Mouse (Mus musculus) right cerebral cortex, postnatal 10 days (tissue): Measurements from ENCODE around the gene Dusp11.
"Not testable (repeated sequence)": the region's sequence is repeated elsewhere in the genome, so short reads cannot be mapped to it uniquely, and the experiment has no call there.

Source experiments
- DNase-seq, 2 experiments: peaks; one replicate each; pipeline ENCODE4 v3.0.0; 2021; ENCODE audit warnings: low spot score in 2 of 2

Gene Dusp11

GRCm38 (mm10) chr6:85961101-85962091 lies at the start of gene Dusp11:
Gene Dusp11 (minus strand): TSS chr6:85961667.
- peak; percentile 95 to 96 for DNase-seq

GRCm38 (mm10) chr6:86009980-86010379 lies 48.5 kb upstream of the Dusp11 start:
- DNase-seq, result peak; percentile 61 to 74

GRCm38 (mm10) chr6:86004271-86005148 lies 43.0 kb upstream of the Dusp11 start:
- DNase-seq, result peak; percentile 78 to 84

DNA sequence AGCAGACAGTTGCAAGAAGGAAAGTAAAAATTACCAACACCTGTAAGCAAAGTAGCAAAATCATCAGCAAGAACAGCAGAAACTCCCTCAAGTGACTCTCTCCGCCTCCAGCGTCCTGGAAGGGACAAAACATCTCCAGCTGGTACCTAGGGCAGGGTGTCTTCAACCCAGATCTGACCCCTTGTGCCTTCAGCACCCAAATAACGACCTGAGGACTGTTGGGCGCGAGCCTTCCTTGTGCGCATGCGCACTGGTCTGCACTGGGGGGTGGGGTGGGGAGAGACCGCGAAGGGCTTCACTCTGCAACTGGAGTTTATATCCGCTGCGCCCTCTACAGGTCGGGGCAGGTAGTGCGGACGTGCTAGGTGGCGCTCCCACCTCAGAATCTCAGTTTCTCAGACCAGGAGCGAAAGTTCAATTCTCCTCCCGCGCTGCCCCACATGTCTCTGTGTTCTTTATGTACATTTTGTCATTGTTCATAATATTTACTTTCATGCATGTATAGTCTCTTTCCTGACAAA lies 42.0 kb upstream of the Dusp11 start:
- no peak for DNase-seq

DNA sequence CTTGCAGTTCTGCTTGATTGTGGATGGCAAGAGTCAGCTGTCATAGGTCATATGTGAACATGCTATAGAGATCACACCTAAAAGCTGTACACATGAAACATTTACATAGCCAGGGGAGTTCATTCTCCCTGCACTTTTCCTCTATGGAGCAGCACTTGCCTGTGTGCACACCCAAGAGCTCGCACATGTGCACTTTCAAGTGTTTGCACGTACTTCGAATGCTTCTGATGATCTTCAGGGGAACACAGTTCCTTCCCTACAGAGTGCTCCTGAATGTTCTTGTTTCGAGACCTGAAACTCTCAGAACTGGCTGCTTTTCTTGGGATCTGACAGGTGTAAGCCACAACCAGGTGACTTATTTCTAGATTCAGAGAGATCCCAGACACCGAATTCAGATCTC lies 29.3 kb upstream of the Dusp11 start:
- DNase-seq, result not testable (repeated sequence)

- not testable (repeated sequence) for DNase-seq
Observed at GRCm38 (mm10) chr6:85989570-85989969, 28.1 kb upstream of the Dusp11 start.

- DNase-seq, result no peak
Observed at GRCm38 (mm10) chr6:85984351-85984750, 22.9 kb upstream of the Dusp11 start.

- DNase-seq, result not testable (repeated sequence)
Observed at GRCm38 (mm10) chr6:85978736-85979135, 17.3 kb upstream of the Dusp11 start.

GRCm38 (mm10) chr6:85976242-85976641 lies 14.8 kb upstream of the Dusp11 start:
- no peak for DNase-seq

- DNase-seq, result no peak
Observed at GRCm38 (mm10) chr6:85975761-85976160, 14.3 kb upstream of the Dusp11 start.

DNA sequence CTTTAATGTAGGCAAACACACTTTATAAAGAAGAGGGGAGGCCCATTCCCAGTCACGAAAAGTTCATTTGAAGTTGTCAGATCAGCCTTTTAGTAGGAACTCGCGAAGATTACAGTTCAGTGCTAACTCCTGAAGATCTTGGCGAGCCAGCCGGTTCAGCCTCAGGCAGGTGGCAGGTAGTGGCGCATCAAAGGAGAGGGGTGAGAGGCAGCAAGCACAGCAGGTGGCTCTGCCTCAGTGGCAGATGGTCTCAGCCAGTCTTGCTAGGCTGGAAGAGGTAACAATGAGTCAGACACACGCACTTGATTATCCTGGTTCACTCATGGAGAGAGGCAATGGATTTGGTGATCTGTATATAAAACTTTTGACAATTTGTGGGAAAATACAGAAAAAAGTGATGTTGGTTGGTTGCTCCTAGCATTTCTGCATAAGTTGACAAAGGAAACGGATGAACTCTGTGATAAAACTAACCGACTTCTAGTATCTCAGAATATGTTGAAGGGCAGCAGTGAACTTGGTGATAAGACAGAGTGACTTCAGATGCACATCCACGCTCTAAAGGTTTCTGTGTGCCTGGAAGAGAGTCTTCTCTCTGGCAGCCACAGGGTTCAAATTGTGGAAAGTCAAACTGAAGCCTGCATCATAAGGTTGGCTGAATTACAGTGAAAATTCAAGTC lies 13.6 kb upstream of the Dusp11 start:
- no peak for DNase-seq

- no peak for DNase-seq
Observed at GRCm38 (mm10) chr6:85973336-85973735, 11.9 kb upstream of the Dusp11 start.

DNA sequence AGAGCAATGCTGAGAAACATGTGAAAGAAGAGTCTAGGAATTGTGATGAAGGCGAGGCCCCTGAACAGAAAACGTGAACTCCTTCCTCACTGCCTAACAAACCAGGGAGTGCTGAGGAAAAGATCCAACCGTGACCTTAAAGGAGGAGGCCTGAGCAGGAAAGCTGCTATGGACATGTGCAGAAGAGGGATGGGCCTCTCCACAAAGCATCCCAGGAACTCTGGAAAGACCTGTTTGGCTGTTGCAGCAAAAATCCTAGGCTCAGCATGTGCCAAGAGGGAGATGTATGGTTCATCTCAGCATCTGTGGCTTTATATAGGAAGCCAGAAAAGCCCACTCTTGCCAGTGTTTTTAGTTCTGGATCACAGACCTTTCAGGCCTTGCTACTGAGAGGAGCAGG lies 11.2 kb upstream of the Dusp11 start:
- no peak for DNase-seq

GRCm38 (mm10) chr6:85969889-85970288 lies 8.4 kb upstream of the Dusp11 start:
- no peak for DNase-seq

GRCm38 (mm10) chr6:85966686-85967085 lies 5.2 kb upstream of the Dusp11 start:
- DNase-seq, result no peak

DNA sequence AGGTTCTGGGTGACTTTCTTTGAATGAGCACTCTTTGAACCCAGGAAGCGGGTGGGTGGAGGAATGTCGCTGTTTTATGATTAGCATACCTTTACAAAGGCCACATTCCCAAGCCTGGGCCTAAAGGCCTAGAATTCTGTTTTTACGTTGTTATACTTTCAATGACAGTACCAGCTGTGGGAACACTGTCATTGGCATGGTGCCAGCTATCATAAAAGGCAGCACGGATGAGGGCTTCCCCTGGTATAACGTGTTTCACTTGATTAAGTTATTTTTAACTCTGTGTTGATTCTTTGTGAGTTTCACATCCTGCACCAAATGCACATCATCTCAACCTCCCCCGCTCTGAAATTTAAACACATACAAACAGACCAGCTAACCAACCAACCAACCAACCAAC lies 4.6 kb upstream of the Dusp11 start:
- DNase-seq, result not testable (repeated sequence)

DNA sequence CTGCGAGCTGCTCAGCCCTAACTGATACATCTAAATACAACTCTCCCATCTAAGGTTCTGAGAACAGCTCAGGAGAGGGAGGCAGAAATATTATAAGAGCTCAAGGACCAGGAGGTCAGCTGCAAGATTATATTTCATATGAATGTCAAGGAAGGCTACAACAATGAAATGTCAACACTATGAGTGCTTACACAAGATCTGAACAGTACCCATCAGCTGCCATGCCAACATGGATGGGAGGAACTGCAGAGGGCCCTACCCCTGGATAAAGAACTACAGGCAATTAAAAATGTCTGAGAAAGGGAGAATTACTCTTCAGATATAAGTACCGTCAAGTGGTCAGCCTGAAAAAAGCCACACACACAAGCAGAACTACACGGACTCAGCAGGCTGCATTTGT lies 3.9 kb downstream of the Dusp11 start:
- no peak for DNase-seq

DNA sequence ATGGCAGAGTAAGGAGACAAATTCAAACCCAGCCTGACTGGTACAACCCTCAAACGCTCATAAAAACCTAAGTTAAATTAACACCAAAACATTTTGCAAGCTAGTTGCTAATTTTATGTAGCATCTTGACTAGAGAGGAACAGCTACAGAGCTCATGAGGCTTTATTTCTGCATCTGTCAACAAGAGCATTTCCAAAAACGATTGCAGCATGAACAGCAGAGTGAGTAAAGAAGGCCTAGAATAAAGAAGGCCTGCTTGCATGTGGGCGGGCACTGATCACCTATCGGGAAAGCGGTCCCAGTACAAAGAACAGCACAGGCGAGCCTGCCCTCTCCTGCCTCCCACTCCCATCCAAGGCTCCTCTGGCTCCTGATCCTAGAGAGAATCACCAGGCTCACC lies 12.9 kb downstream of the Dusp11 start:
- DNase-seq, result no peak

DNA sequence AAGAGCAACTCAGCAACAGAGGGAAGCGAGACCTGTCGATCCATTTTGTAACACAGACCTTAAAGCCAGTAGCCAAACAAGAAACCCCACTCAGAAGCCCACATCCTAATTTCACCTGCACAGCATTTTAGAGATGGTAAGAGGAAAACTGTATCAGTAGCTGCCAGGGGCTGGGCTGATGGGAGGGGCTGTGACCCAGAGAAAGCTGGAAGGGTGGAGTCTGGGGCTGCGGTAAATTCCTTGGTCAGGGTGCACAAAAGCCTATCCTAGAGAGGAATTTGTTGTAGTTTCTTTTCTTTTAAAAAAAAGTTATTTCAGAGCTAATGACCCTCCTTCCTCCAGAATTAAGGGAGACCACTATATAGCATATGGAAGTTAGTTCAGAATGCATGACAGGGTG lies 19.0 kb downstream of the Dusp11 start:
- no peak for DNase-seq

DNA sequence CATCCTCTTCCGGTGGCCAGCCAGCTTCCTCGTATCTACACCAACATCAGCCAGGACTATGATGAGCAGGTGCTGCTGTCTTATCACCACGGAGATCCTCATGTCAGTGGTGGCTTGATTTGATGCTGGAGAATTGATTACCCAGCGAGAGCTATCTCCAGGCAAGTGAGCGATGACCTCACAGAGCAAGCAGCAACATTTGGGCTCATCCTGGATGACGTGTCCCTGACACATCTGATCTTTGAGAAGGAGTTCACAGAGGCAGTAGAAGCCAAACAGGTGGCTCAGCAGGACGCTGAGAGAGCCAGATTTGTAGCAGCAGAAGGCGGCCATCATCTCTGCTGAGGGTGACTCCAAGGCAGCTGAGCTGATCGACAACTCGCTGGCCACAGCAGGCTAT lies 22.8 kb downstream of the Dusp11 start:
- no peak for DNase-seq
